Mouse (Mus musculus): Measurements from ENCODE around the gene Aldh1a3. TPM values are rescaled to one million over a fixed set of nuclear protein-coding genes. Genes with fewer than 3 reads are reported as not detected.

Aldh1a3 gene
- polyA plus RNA-seq, 1 experiment from 2014 or later = 1.7 TPM

DNA sequence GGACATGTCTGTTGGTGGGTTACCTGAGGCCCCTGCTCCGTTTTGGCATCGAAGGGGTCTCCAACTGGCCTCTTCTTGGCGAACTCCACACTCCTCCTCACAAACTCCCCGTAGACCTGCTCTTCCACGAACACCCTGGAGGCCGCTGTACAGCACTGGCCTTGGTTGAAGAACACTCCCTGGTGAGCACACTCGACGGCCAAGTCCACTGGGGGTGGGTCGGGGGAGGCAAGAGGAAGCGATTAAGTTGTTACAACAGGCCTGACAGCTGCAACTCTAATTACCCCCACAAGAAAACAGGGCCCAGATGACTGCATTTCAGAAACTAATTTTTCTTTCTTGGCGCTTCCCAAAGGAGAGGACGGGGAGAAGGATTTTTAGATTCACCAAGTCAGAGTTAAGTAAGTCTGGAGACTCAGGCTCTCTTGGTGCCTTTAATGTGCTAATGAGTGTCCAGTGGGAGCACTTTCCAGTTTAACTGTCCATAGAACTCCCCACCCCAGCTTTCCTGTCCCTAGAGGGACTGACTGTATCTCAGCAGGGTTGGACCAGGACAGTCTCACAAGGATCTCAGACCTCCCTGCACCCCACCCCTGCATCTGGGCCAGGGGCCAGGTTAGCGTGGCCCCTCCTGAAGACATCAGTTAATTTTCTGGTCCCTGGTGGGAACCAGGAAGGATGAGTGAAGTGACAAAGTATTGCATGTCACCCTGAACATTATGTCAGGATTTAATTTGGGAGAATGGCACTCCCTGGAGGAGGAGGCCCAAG lies 21.2 kb downstream of the Aldh1a3 start:
- 47% methylated on average over 13 of the region's 13 CpGs for WGBS
- H3K27me3 ChIP-seq (replicated peaks; ENCODE audit: insufficient read depth, low read length) = no peaks in the 10 kb centered on the region
- H3K4me2 ChIP-seq (replicated peaks; ENCODE audit: low read depth, low read length) = no peak overlapping the region
- DNase-seq (ENCODE audit: low spot score) (peak; percentile 60), ATAC-seq (peak; percentile 54)
- no peaks in the 10 kb centered on the region for H3K4me1 ChIP-seq (ENCODE audit: insufficient read depth, low read depth, low read length)
- no peaks in the 10 kb centered on the region for H3K36me3 ChIP-seq (ENCODE audit: insufficient read depth, low read length)
- TF ChIP-seq EP300 (IDR thresholded peaks at IDR 0.05) (no peak), CTCF (IDR thresholded peaks at IDR 0.05) (no peak)
- no peaks in the 10 kb centered on the region for H3K9me3 ChIP-seq (ENCODE audit: low read length)
- H3K4me3 ChIP-seq (ENCODE audit: low read depth, low read length) = no peak overlapping the region
- no peak overlapping the region for H3K9ac ChIP-seq (replicated peaks; ENCODE audit: low read depth)
- no peak overlapping the region for H3K27ac ChIP-seq (ENCODE audit: low read length)

DNA sequence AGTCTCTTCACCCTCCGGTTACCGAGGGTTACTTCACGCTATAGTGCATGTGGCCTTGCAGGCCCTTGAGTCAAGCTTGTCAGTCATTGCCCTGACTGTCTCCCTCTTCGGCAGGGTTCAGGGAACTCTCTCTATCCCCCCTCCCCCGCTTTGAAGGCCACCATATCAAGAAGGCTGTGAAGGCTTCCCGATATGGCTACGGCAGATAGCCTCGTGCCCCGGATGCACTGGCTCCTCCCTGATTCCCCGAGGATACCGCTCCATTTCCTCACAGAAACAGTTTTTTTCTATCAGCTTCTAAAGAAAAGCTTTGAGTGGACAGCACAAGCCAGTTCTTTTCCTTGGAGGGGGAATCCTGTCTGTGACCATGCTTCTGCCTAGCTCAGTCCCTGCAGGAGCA lies 21.8 kb downstream of the Aldh1a3 start:
- no peak overlapping the region for H3K9ac ChIP-seq (replicated peaks; ENCODE audit: low read depth)
- ATAC-seq (no peak), DNase-seq (ENCODE audit: low spot score) (no peak)
- H3K27me3 ChIP-seq (replicated peaks; ENCODE audit: insufficient read depth, low read length) = no peaks in the 10 kb centered on the region
- H3K9me3 ChIP-seq (ENCODE audit: low read length) = no peaks in the 10 kb centered on the region
- no peak overlapping the region for H3K4me3 ChIP-seq (ENCODE audit: low read depth, low read length)
- WGBS = 42% methylated on average over 11 of the region's 11 CpGs
- no peaks in the 10 kb centered on the region for H3K4me1 ChIP-seq (ENCODE audit: insufficient read depth, low read depth, low read length)
- no peaks in the 10 kb centered on the region for H3K36me3 ChIP-seq (ENCODE audit: insufficient read depth, low read length)
- no peak overlapping the region for H3K27ac ChIP-seq (ENCODE audit: low read length)
- no peak overlapping the region for H3K4me2 ChIP-seq (replicated peaks; ENCODE audit: low read depth, low read length)
- TF ChIP-seq CTCF (IDR thresholded peaks at IDR 0.05) (no peak), EP300 (IDR thresholded peaks at IDR 0.05) (no peak)

DNA sequence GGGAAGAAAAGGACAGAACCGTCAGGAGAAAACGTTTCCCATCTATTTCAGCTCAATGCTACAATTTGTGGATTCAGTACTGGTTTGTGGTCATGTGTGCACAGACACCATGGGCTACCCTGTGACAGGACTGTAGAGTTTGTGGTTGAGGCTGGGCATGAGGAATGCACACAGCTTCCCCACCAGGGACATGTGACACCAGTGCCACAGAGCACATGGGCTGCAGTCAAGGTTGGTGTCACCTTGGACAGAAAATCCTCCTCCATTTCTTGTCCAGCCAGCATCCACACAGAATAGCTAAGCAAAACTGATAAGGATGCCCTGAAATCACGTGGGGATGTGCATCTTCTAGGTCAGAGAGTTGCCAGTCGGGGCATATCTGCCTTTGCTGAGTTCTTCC lies 22.5 kb downstream of the Aldh1a3 start:
- DNase-seq (ENCODE audit: low spot score) = no peak
- H3K9me3 ChIP-seq (ENCODE audit: low read length) = no peaks in the 10 kb centered on the region
- 74% methylated on average over 4 of the region's 4 CpGs for WGBS
- H3K27me3 ChIP-seq (replicated peaks; ENCODE audit: insufficient read depth, low read length) = no peaks in the 10 kb centered on the region
- no peaks in the 10 kb centered on the region for H3K36me3 ChIP-seq (ENCODE audit: insufficient read depth, low read length)
- no peaks in the 10 kb centered on the region for H3K4me1 ChIP-seq (ENCODE audit: insufficient read depth, low read depth, low read length)
- no peak overlapping the region for H3K9ac ChIP-seq (replicated peaks; ENCODE audit: low read depth)
- no peak overlapping the region for H3K4me2 ChIP-seq (replicated peaks; ENCODE audit: low read depth, low read length)
- H3K4me3 ChIP-seq (ENCODE audit: low read depth, low read length) = no peak overlapping the region
- ATAC-seq = no peak
- TF ChIP-seq CTCF (IDR thresholded peaks at IDR 0.05) (no peak), EP300 (IDR thresholded peaks at IDR 0.05) (no peak)
- H3K27ac ChIP-seq (ENCODE audit: low read length) = no peak overlapping the region

DNA sequence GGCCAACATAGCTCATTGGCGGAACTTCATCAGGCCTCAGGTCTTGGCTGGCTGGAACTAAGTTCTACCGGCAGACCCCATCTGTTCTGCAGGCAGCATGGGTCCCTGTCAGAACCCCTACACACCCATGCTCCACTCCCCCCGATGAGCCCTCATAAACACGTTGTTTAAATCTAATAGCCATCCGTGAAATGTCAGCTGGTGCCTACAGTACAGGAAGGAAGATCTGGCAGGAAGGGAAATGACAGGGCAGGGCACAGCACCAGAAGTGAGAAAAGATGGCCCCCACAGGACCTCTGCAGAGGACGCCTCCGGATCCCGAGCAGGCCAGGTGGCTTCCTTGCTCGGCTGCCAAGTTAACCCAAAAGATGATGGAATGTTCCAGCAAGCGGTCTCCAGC lies 23.2 kb downstream of the Aldh1a3 start:
- TF ChIP-seq EP300 (IDR thresholded peaks at IDR 0.05) = no peak
- no peak for TF ChIP-seq CTCF (IDR thresholded peaks at IDR 0.05)
- peak; percentile 62 for ATAC-seq
- H3K4me1 ChIP-seq (ENCODE audit: insufficient read depth, low read depth, low read length) = no peaks in the 10 kb centered on the region

DNA sequence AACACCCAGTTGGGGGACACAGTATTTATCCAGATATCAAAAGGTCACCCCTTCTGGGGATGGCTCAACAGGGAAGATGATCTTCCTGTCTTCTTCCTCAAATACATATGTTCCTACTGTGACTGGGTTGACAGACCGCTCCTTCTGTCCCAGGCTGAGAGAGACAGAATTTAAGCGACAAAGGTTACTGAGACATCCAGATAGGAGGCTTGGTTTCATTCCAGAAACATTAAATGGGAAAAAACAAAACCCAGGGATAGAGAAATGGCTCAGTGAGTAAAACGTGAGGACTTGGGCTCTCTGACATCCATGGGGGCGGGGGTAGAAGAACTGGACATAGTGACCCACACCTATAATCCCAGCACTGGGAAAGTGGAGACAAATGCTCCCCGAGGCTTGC lies 24.4 kb downstream of the Aldh1a3 start:
- H3K4me2 ChIP-seq (replicated peaks; ENCODE audit: low read depth, low read length) = no peak overlapping the region
- WGBS = 83% methylated on average over 5 of the region's 5 CpGs
- H3K9me3 ChIP-seq (ENCODE audit: low read length) = no peaks in the 10 kb centered on the region
- DNase-seq (ENCODE audit: low spot score) (no peak), ATAC-seq (no peak)
- H3K9ac ChIP-seq (replicated peaks; ENCODE audit: low read depth) = no peak overlapping the region
- no peaks in the 10 kb centered on the region for H3K27me3 ChIP-seq (replicated peaks; ENCODE audit: insufficient read depth, low read length)
- no peaks in the 10 kb centered on the region for H3K4me1 ChIP-seq (ENCODE audit: insufficient read depth, low read depth, low read length)
- no peak overlapping the region for H3K4me3 ChIP-seq (ENCODE audit: low read depth, low read length)
- H3K36me3 ChIP-seq (ENCODE audit: insufficient read depth, low read length) = no peaks in the 10 kb centered on the region
- no peak overlapping the region for H3K27ac ChIP-seq (ENCODE audit: low read length)
- TF ChIP-seq EP300 (IDR thresholded peaks at IDR 0.05) (no peak), CTCF (IDR thresholded peaks at IDR 0.05) (no peak)

More for the DNA sequence above, 23.2 kb downstream of the Aldh1a3 start:
- no peak for DNase-seq (ENCODE audit: low spot score)
- no peaks in the 10 kb centered on the region for H3K27me3 ChIP-seq (replicated peaks; ENCODE audit: insufficient read depth, low read length)
- H3K9me3 ChIP-seq (ENCODE audit: low read length) = no peaks in the 10 kb centered on the region
- no peaks in the 10 kb centered on the region for H3K36me3 ChIP-seq (ENCODE audit: insufficient read depth, low read length)
- no peak overlapping the region for H3K27ac ChIP-seq (ENCODE audit: low read length)
- no peak overlapping the region for H3K9ac ChIP-seq (replicated peaks; ENCODE audit: low read depth)
- H3K4me2 ChIP-seq (replicated peaks; ENCODE audit: low read depth, low read length) = no peak overlapping the region
- no peak overlapping the region for H3K4me3 ChIP-seq (ENCODE audit: low read depth, low read length)
- 47% methylated on average over 10 of the region's 10 CpGs for WGBS

DNA sequence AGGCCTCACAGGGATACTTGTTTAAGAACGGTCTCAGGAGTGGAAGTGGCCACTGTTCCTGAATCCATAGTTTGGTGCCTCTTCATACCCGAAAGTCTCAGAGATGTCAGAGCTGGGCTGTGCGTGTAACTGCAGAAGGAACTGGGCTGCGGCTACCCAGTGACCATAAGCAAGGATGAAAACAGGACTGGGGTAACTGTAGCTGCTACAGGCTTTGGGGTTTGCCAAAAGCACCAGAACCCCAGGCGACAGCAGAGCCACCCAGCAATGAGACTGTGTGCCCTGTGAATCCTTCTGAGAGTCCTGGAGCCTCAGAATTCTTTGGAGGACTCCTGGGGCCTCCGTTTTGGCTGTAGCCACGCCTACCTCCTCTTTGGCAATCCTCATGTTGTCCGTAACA lies 25.7 kb downstream of the Aldh1a3 start:
- no peaks in the 10 kb centered on the region for H3K27me3 ChIP-seq (replicated peaks; ENCODE audit: insufficient read depth, low read length)
- no peak for DNase-seq (ENCODE audit: low spot score)
- H3K36me3 ChIP-seq (ENCODE audit: insufficient read depth, low read length) = no peaks in the 10 kb centered on the region
- no peak overlapping the region for H3K4me3 ChIP-seq (ENCODE audit: low read depth, low read length)
- no peak for ATAC-seq
- no peaks in the 10 kb centered on the region for H3K9me3 ChIP-seq (ENCODE audit: low read length)
- 62% methylated on average over 8 of the region's 8 CpGs for WGBS
- no peaks in the 10 kb centered on the region for H3K4me1 ChIP-seq (ENCODE audit: insufficient read depth, low read depth, low read length)
- TF ChIP-seq CTCF (IDR thresholded peaks at IDR 0.05) (no peak), EP300 (IDR thresholded peaks at IDR 0.05) (no peak)
- no peak overlapping the region for H3K4me2 ChIP-seq (replicated peaks; ENCODE audit: low read depth, low read length)
- no peak overlapping the region for H3K9ac ChIP-seq (replicated peaks; ENCODE audit: low read depth)
- H3K27ac ChIP-seq (ENCODE audit: low read length) = no peak overlapping the region

Measured in lung, postnatal 0 days (tissue).